11 mouse cellular contexts compared by ENCODE assay signal in the genomic region with DNA sequence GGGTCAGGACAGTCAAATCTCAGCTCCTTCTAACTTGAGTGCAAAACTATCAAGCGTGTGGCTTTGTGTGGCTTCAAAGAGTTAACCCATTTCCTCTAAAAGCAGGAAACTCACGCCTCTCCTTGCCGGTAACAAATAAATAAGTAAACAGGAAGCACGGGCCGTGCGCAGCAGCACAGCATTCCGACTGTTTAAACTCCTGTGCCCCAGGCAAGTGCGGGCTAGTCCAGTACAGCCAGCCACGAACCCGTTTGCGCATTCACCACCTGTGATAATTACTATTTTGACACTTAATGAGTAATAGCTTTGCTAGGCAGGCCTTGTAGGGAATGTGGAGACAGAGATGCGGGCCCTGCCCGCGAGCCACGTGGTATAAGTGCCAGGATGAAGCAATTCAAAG.
DNase-seq lines count a peak whose midpoint lies in the region; ATAC-seq and TF ChIP-seq lines count a peak whose summit lies in the region.
"Had no signal": no experiment of that assay in that cellular context is flagged by ENCODE, and none has a peak within 500 bp of the region (broad histone marks: within the 10 kb centered on the region; RNA-seq: fewer than 3 reads in every experiment).

No protein-coding gene starts in this region.

- H3K27ac ChIP-seq in hindbrain, embryonic 14.5 days: no peak overlapping the region
- H3K27ac ChIP-seq in hindbrain, embryonic 10.5 days: no peak overlapping the region
- H3K27ac ChIP-seq in kidney, embryonic 15.5 days: peak overlapping the region; percentile 2; the same call in 1 of the 2 replicates
- H3K27ac ChIP-seq in stomach, postnatal 0 days (replicated peaks): no peak overlapping the region
- H3K27ac ChIP-seq: embryonic facial prominence, embryonic 13.5 days; liver, embryonic 12.5 days had no signal

- peak overlapping the region; percentile 15; the same call in 1 of the 2 replicates for H3K4me2 ChIP-seq in hindbrain, embryonic 14.5 days (replicated peaks)
- 0 out of 2 replicates have a peak overlapping the region, but pooled peaks have one; percentile 16 for H3K4me2 ChIP-seq in kidney, embryonic 15.5 days
- H3K4me2 ChIP-seq in stomach, postnatal 0 days (replicated peaks; ENCODE audit: low read depth): no peak overlapping the region
- H3K4me2 ChIP-seq: embryonic facial prominence, embryonic 13.5 days; liver, embryonic 12.5 days had no signal

- H3K4me1 ChIP-seq in hindbrain, embryonic 14.5 days (replicated peaks; ENCODE audit: control insufficient read depth, insufficient read depth, low read length): peaks cover 36% of the 10 kb centered on the region
- H3K4me1 ChIP-seq in hindbrain, embryonic 10.5 days (replicated peaks): peaks cover 63% of the 10 kb centered on the region
- peaks cover 40% of the 10 kb centered on the region for H3K4me1 ChIP-seq in kidney, embryonic 15.5 days
- H3K4me1 ChIP-seq in stomach, postnatal 0 days (replicated peaks; ENCODE audit: control insufficient read depth, insufficient read depth): peaks cover 6% of the 10 kb centered on the region

- no peaks in the 10 kb centered on the region for H3K9me3 ChIP-seq in hindbrain, embryonic 14.5 days (ENCODE audit: control insufficient read depth, low read length)
- no peaks in the 10 kb centered on the region for H3K9me3 ChIP-seq in hindbrain, embryonic 10.5 days
- no peaks in the 10 kb centered on the region for H3K9me3 ChIP-seq in kidney, embryonic 15.5 days (replicated peaks)
- H3K9me3 ChIP-seq in stomach, postnatal 0 days (ENCODE audit: control insufficient read depth, low read length): no peaks in the 10 kb centered on the region
- H3K9me3 ChIP-seq: embryonic facial prominence, embryonic 13.5 days; liver, embryonic 12.5 days had no signal

- no peak overlapping the region for H3K4me3 ChIP-seq in hindbrain, embryonic 14.5 days (replicated peaks; ENCODE audit: low read length)
- H3K4me3 ChIP-seq in hindbrain, embryonic 10.5 days: no peak overlapping the region
- H3K4me3 ChIP-seq in kidney, embryonic 15.5 days (replicated peaks): no peak overlapping the region
- no peak overlapping the region for H3K4me3 ChIP-seq in stomach, postnatal 0 days (ENCODE audit: low read depth, low read length)
- H3K4me3 ChIP-seq: embryonic facial prominence, embryonic 13.5 days; liver, embryonic 12.5 days had no signal

- no peak for DNase-seq in hindbrain, embryonic 14.5 days (ENCODE audit: low spot score)
- DNase-seq in hindbrain, embryonic 10.5 days (ENCODE audit: low spot score): no peak
- DNase-seq in urinary bladder, postnatal 14 days (ENCODE audit: low spot score): peak; percentile 28
- no peak for DNase-seq in urinary bladder, postnatal 25 days (ENCODE audit: low spot score)
- no peak for DNase-seq in stomach, postnatal 0 days (ENCODE audit: low spot score)
- no peak for DNase-seq in yolk sac, embryonic 10.5 days (ENCODE audit: low spot score)
- no peak for DNase-seq in spleen, postnatal 4 days (ENCODE audit: low spot score in 2 of 2)

- no peak overlapping the region for H3K9ac ChIP-seq in hindbrain, embryonic 14.5 days
- no peak overlapping the region for H3K9ac ChIP-seq in kidney, embryonic 15.5 days
- no peak overlapping the region for H3K9ac ChIP-seq in stomach, postnatal 0 days (ENCODE audit: low read length)
- H3K9ac ChIP-seq: embryonic facial prominence, embryonic 13.5 days; liver, embryonic 12.5 days had no signal

- no peaks in the 10 kb centered on the region for H3K27me3 ChIP-seq in hindbrain, embryonic 14.5 days (ENCODE audit: control insufficient read depth, insufficient read depth, low read length)
- no peaks in the 10 kb centered on the region for H3K27me3 ChIP-seq in hindbrain, embryonic 10.5 days (ENCODE audit: insufficient read depth, poor library complexity, severe bottlenecking)
- H3K27me3 ChIP-seq in kidney, embryonic 15.5 days: no peaks in the 10 kb centered on the region
- H3K27me3 ChIP-seq in stomach, postnatal 0 days (ENCODE audit: control insufficient read depth, insufficient read depth, low read length): no peaks in the 10 kb centered on the region
- H3K27me3 ChIP-seq: embryonic facial prominence, embryonic 13.5 days; liver, embryonic 12.5 days had no signal

- H3K36me3 ChIP-seq in hindbrain, embryonic 14.5 days (replicated peaks; ENCODE audit: control insufficient read depth, insufficient read depth): no peaks in the 10 kb centered on the region
- H3K36me3 ChIP-seq in hindbrain, embryonic 10.5 days: peaks cover 6% of the 10 kb centered on the region; the same call in 1 of the 2 replicates
- no peaks in the 10 kb centered on the region for H3K36me3 ChIP-seq in kidney, embryonic 15.5 days
- H3K36me3 ChIP-seq in stomach, postnatal 0 days (ENCODE audit: control insufficient read depth, insufficient read depth, low read length): no peaks in the 10 kb centered on the region; the same call in 1 of the 2 replicates
- H3K36me3 ChIP-seq: embryonic facial prominence, embryonic 13.5 days; liver, embryonic 12.5 days had no signal

- no peak for ATAC-seq in hindbrain, embryonic 14.5 days (ENCODE audit: low FRiP score)
- no peak for ATAC-seq in kidney, embryonic 15.5 days (replicated peaks; ENCODE audit: low FRiP score)
- ATAC-seq in stomach, postnatal 0 days (ENCODE audit: low FRiP score, low TSS enrichment): peak; percentile 68
- ATAC-seq: intestine, embryonic 16.5 days; liver, embryonic 12.5 days had no signal

- no peak for TF ChIP-seq CTCF in stomach, postnatal 0 days (IDR thresholded peaks at IDR 0.05; ENCODE audit: low read depth)

- TF ChIP-seq EP300 in stomach, postnatal 0 days (optimal IDR thresholded peaks at IDR 0.05): peak; percentile 64

- 57% methylated on average over 15 of the region's 15 CpGs for WGBS in hindbrain, embryonic 14.5 days
- 79% methylated on average over 15 of the region's 15 CpGs for WGBS in hindbrain, embryonic 10.5 days
- WGBS in kidney, embryonic 15.5 days: 64% methylated on average over 15 of the region's 15 CpGs
- 49% methylated on average over 15 of the region's 15 CpGs for WGBS in stomach, postnatal 0 days
